Mouse (Mus musculus) olfactory bulb, adult 2 months (tissue): ENCODE data around the gene Lipi. TPM values are rescaled to one million over a fixed set of nuclear protein-coding genes. Genes with fewer than 3 reads are reported as not detected.

Source experiments
- H3K27ac ChIP-seq: fragments of 200-500 bp; 2 replicates; pipeline ENCODE4 v1.5.1; 2012; ENCODE audit warnings: low read depth, low read length; ENCODE audit not compliant: insufficient read depth
- H3K4me1 ChIP-seq: fragments of 200-500 bp; 2 replicates; pipeline ENCODE4 v1.6.1; 2012; ENCODE audit warnings: low read length; ENCODE audit not compliant: control insufficient read depth, insufficient read depth
- H3K4me3 ChIP-seq: fragments of 200-500 bp; 2 replicates; pipeline ENCODE4 v1.5.1; 2012; ENCODE audit warnings: mild to moderate bottlenecking, low read depth, low read length, moderate library complexity; ENCODE audit not compliant: insufficient read depth
- CTCF ChIP-seq: fragments of 200-500 bp; IDR thresholded peaks from 2 replicates; pipeline ENCODE4 v1.5.1; 2012; ENCODE audit warnings: low read depth, mild to moderate bottlenecking, low read length, moderate library complexity; ENCODE audit not compliant: insufficient read depth
- POLR2A ChIP-seq: fragments of 200-500 bp; IDR thresholded peaks from 2 replicates; pipeline ENCODE4 v1.6.1; 2012; ENCODE audit warnings: mild to moderate bottlenecking, low read depth, low read length, moderate library complexity; ENCODE audit not compliant: insufficient read depth
- WGBS: fragments of 180-500 bp; shearing (Covaris S2); methylation state at CpG from one replicate; pipeline ENCODE4 v1.1.7; 2018; 5-methylcytosine and 5-hydroxymethylcytosine counted together
- polyA plus RNA-seq: library from polyadenylated mRNA; stranded (reverse); fragments of >200 nt; gene quantifications from 2 replicates; pipeline ENCODE4 v1.2.4, GENCODE M21; 2012; ENCODE audit warnings: low replicate concordance; ENCODE audit not compliant: missing spikeins, insufficient read depth, insufficient read length

Gene Lipi
- polyA plus RNA-seq, 1 experiment, result not detected

- no peaks in the 10 kb centered on the region for H3K4me1 ChIP-seq
- H3K27ac ChIP-seq, result no peak overlapping the region
- TF ChIP-seq CTCF, result no peak
- TF ChIP-seq POLR2A, result no peak
- H3K4me3 ChIP-seq, result no peak overlapping the region
- 49% methylated on average over 2 of the region's 2 CpGs for WGBS
Observed at GRCm38 (mm10) chr16:75562910-75563309, 23.0 kb downstream of the Lipi start.

- Histone ChIP-seq H3K4me1 (no peaks in the 10 kb centered on the region), H3K27ac (no peak overlapping the region), H3K4me3 (no peak overlapping the region)
- no peak for TF ChIP-seq CTCF
- TF ChIP-seq POLR2A, result no peak
- WGBS, result 90% methylated on average over 1 of the region's 1 CpGs
Observed at GRCm38 (mm10) chr16:75545310-75545709, 40.6 kb downstream of the Lipi start.

GRCm38 (mm10) chr16:75537784-75538565, 47.9 kb downstream of the Lipi start:
- no peak overlapping the region for H3K27ac ChIP-seq
- H3K4me1 ChIP-seq, result no peaks in the 10 kb centered on the region
- 87% methylated on average over 7 of the region's 7 CpGs for WGBS
- no peak overlapping the region for H3K4me3 ChIP-seq
- TF ChIP-seq CTCF, result no peak
- no peak for TF ChIP-seq POLR2A

- TF ChIP-seq POLR2A (no peak), CTCF (no peak)
- Histone ChIP-seq H3K27ac (no peak overlapping the region), H3K4me3 (no peak overlapping the region), H3K4me1 (no peaks in the 10 kb centered on the region)
- 8% methylated on average over 1 of the region's 1 CpGs for WGBS
Observed at GRCm38 (mm10) chr16:75531705-75532104, 54.2 kb downstream of the Lipi start.

- H3K4me1 ChIP-seq, result no peaks in the 10 kb centered on the region
- 95% methylated on average over 4 of the region's 4 CpGs for WGBS
- H3K4me3 ChIP-seq, result no peak overlapping the region
- TF ChIP-seq CTCF (no peak), POLR2A (no peak)
- no peak overlapping the region for H3K27ac ChIP-seq
Observed at GRCm38 (mm10) chr16:75496568-75496967, 89.3 kb downstream of the Lipi start.

Other genes with a start within 250 kb of the Lipi start
- gene Rbm11, start 6.8 kb upstream of the Lipi start, polyA plus RNA-seq, result not detected in 2 replicates
- not detected in 2 replicates for gene Hspa13, start 181.0 kb upstream of the Lipi start, polyA plus RNA-seq